Mouse (Mus musculus) thymus, adult 18-20 months (tissue): Measurements from ENCODE around the gene Prpf8.
A peak's percentile ranks its signal among the peaks of the same experiment; 100 is the strongest.

Experiments
- DNase-seq, 2 experiments: peaks; one replicate each; pipeline ENCODE4 v3.0.0; 2022; ENCODE audit warnings: mixed read lengths in 2 of 2

The Prpf8 gene

DNA sequence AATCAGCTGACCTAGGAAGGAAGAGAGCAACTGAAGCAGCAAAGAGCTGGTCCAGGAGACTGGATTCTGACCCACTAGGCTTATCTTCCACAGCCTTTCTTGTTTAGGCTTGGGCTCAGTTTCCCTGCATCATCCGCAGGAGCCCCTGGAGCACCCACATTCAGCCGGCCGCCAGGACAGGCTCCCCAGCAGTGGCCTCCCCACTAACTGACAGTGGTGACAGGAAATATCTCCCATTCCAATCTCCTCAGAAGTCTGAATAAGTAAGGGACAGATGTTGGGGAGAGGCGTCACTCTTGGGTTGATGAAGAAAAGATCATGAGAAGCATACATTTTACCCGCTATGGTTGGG lies 26.9 kb upstream of the Prpf8 start:
- DNase-seq, result no peak

DNA sequence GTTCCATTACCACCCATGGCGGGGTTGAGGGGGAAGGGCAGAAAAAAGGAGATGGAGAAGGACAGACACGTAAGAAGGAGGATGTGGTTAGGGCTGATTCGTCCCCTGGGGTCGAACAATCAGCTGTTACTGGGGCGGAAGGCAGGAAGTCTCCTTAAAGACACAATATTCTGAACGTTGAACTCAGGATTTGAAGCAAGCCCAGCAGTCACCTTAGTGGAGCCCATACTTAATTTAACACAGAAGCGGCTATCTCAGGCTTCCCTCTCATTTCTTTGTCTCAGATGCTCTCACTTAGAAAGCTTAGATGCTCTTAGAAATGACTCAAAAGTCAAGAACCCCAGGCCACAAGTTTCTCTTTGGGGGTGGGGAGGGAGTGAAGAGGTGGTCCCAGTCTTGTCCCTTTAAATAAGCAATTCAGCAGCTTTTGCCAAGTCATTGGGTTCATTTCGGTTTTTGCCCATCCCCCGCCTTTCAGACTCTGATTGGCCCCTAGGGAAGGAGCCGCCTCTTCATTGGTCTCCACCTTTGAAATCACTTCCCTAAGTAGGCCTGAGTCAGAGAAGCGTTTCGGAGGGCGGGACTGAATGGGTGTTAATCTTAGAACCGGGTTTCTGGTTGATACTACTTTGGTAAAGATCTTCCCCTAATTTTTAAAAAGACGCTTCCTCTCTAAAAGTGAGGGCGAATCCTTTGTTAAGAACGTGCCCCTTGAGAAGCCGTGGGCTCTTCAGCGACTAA lies 26.3 kb upstream of the Prpf8 start:
- peak; percentile 79 to 90 for DNase-seq

DNA sequence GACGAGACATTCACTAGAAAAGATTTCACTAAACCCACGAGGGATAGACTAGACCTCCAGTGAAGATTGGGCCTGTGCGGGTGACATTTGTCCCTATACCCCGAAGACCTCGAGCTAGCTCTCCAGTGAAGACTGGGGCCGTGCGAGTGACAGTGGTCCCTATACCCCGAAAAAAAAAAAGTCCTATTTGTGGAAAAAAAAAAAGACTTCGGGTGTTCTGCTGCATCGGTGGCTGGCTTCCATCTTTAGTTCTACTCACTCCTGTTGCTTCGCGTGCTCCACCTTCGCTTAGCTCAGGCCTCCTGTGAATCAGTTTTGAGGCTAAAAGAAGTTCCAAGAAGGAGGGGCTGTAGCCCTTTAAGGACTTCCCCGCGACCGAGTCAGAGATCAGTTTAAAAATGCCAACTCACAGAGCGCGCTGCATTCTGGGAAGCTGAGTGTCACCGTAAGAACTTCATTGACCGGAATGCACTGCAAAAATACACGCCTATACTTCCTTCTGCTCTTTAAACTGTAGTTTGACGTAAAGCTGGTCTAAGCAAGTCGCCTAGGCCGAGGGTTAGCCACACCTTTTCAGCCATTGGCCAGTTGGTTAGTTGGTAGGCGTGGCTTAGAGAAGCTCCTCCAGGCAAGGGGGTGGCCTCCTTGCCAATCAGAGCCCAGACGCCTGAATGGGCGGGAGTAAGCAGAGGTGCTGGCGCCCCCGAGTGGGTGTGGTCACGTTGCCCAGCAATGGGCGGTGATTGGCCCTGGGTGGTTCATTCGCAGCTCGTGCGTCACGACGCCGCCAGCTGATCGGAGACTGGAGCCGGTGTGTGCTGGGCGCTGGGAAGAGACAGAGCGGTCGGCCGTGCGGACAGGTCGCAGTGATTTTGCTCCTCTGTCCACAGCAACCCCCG lies 25.5 kb upstream of the Prpf8 start, which contains the start of gene Tlcd2:
Gene Tlcd2 (plus strand): TSS at position 872 of the 899 bp plus-strand sequence.
- DNase-seq, result peak; percentile 100

DNA sequence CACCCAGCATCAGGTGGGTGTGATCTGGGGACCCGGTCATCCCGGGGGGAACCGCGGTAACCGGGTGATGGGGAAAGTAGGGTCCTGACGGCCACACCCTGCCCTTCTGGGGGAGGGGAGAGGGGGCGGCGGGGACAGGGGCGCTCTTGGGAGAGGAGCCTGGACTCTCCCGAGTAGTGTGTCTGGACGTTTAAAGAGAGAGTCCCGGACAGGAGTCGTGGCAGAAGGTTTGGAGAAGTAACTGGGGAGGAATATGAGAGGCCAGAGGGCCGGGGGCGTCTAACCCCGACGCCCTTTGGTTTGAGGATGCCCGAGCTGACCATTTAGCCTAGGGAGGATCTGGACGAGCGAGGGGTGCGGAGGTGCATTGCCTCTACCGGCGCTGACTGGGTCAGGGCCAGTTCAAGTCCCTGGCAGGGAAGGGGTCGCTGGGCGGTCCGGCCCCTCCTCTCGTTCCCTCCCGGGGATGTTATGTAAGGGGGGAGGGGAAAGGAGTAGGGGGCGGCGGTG lies 24.8 kb upstream of the Prpf8 start:
- peak in 1 of 2 experiments; percentile 37 for DNase-seq

DNA sequence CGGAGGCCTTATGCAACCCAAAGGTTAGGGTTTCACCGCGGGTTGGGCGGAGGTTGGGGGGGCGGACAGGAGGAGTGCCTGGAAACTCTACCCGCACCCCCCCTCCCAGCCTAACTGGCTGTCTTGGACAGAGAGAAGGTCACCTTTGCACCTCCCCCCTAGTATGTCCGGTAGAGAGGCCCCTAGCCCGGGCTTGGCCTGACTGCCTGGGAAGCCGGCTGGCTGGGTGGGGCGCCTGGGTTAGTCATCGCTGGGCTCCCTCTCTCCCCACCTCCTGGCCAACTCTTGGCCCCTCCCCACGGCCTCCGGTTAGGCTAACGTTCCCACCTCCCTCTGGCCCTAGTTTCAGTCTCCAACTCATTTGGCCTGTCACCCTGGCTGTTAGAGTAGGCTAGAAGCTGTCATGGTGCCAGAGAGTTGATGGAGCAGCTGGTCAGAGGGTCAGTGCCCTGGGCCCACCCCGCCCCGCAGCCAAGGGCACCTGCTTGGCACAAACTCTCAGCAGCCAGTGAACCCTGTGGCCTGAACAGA lies 24.3 kb upstream of the Prpf8 start:
- DNase-seq, result peak; percentile 53 to 62

DNA sequence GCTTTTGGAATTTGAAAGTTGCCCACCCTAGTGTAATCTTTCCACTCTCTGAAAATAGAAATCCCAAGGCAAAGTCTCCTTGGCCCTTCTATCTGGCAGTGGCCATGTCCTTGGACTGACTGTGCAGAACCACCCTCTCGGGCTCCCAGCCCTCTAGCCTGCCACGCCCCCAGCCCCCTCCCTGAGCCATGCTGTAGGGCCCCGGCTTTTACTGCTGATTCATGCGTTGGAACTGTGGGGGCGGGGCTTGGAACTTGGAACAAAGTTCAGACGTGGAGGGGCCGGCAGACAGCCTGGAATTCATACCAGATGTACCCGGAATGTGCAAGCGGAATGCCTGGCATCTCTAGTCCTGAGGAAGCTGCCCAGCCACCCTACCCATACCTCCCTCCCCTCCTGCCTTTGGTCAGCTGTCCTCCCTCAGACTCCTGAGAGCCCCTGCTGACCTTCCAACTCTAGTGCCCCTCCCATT lies 23.7 kb upstream of the Prpf8 start:
- DNase-seq, result peak in 1 of 2 experiments; percentile 57

DNA sequence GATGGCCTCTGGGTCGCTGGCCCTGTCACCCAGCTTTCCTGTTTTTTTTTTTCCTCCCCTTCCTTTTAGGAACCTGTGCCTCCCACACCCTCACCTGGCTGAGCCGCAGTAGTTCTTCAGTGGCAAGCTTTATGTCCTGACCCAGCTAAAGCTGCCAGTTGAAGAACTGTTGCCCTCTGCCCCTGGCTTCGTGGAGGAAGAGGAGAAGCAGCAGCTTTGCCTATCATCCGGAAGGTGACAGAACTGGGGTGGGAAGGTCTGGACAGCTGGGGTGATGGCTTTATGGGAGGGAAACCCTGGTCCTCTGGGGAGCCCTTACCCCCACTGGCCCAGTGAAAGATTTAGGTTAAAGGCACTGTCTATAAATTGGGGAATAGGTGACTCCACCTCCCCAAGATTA lies 23.0 kb upstream of the Prpf8 start:
- DNase-seq, result no peak

DNA sequence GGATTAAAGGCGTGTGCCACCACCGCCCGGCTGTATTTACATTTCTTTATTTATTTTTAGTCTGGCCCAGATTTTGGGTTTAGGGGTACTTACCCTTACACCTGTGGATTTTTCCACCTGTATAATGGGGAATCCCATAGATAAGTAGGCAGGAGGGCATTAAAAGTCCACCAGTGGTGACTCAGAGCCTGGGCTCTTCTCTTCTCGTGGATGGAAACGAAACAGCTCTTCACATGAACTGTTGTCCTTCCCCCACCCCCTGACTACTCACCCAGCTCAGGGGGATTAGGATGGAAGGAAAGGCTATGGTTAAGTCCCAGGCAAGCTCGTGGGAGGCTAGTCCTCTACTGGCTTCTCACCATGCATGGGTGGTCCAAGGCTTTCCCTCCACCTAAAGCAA lies 22.2 kb upstream of the Prpf8 start:
- DNase-seq, result no peak

DNA sequence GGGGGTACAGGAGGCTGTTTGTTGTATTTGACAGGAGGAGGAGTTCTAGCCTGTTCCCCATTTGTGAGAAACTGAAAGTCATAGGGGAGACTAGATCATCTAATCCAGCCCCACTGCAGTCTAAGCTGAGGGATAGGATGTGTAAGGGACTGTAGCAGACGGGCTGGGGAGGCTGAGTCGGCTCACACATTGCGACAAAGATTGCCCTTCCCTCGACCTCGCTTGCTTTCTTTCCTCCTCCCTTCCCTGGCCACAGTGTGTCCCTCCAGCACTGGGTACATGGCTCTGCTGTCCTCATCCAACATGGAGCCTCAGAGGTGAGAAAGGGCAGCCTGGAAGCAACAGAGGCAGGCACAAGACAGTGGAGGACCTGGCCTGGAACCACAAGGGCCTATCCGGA lies 21.6 kb upstream of the Prpf8 start:
- no peak for DNase-seq

DNA sequence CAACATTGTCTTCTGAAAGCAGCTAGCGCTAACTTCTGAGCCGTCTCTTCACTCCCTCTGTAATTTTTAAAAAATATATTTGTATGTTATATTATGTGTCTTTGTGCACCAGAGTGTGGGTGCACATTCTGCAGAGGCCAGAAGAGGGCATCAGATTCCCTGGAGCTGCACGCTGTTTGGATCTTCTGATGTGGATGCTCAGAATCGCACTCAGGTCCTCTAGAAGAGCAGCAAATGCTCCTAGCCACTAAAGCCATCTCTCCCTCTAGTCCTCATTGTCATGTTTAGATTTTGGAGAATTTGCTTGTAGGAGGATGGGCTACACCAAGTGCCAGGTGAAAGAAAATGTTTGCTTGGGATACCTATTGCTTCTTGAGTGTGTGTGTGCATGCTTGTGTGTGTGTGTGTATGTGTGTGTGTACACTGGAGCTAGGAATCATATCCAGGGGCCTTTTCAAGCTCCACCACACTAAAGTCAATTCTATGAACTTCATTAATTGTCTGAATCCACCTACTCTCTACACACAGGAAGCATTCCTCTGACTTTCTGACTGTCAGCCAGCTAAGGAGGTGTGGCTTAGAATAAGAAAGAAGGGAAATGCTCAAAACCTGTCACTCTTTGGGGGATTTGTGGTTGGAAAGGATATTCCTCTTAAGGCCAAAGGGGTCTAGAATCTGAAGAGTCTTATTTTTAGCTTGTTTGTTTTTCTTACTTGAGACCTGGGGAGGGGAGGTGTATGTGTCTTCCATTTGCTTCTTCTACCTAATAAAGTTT lies 19.7 kb upstream of the Prpf8 start:
- no peak for DNase-seq

DNA sequence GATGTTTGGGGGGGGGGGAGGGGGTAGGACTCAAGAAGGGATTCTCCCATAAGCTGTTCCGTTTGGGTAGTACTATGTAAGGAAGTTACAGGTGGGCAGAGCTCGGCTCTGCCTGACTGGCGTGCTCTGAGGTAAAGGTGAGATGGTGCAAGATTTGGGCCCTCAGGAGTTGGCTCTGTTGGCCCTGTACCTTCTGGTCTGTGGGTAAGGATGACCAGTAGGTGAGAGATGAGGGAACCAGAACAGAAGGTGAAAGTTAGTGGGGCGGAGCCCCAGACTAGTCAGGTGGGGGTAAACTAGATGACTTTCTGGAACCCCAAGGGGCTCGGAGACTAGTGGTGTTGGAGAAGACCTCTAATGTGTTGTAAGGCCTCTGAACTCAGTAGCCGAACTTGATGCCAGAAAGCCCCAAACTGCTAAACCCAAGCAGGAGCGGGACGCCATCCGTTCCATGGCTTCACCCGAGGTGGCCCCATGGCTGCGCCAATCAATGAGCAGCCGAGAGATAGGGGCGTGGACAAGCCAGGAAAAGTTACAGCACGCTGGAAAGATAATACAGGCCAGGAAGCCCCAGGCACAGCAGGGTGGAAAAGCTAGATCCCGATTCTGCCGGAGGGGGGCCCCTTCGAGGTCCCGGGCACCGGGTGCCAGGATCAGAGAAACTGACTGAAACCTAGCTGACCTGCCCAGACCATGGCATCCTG lies 19.0 kb upstream of the Prpf8 start:
- peak in 1 of 2 experiments; percentile 34 for DNase-seq

DNA sequence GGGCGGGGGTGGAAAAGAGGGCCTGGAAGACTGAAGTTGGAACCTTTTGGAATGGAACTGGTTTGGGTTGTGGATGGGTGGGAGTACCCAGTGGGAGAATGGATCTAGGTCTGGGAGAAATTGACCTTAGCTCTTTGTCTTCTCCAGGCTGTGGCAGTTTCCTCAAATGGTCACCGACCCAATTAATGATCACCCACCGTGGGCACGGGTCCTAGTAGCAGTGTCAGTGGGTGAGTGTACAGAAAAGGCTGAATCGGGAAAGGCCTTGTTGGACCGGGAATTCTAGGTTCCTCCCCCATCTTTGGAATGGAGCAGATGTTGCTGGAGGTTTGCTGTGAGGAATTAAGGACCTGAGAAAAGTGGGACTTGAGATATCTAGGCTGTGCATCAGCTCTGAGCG lies 18.2 kb upstream of the Prpf8 start:
- no peak for DNase-seq

DNA sequence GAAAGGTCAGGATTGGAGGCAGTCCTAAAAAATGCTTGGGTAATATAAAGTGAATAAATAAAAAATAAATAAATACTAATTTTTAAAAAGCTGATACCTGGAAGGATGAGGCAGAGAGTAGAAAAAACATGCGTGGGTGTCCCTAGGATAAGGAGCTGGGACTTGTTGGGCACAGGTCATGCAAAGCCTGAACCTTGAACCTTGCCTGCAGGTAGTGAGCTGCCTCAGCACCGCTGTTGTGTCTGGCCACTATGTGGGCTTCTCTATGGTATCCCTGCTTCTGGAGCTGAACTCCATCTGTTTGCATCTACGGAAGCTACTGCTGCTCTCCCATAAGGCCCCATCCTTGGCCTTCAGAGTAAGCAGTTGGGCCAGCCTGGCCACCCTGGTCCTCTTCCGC lies 17.4 kb upstream of the Prpf8 start:
- DNase-seq, result no peak

DNA sequence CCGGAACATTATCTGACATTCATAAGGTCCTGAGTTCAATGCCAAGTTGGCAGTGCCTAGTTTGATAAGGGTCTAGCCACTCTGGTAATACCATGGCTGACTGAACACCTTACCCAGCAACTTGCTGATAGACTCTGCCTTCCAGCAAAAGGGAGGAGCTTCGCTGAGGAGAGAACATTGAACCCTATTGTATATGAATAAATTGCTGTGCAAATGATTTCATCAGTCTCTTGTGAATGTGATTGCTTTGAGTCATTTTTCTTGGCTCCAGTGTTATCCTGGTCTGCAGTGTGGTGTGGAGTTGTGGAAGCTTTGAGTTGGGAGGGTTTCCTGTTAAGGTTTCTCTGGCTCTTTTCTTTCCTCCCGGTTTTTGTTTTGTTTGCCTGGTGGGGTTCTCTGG lies 15.9 kb upstream of the Prpf8 start:
- DNase-seq, result no peak

DNA sequence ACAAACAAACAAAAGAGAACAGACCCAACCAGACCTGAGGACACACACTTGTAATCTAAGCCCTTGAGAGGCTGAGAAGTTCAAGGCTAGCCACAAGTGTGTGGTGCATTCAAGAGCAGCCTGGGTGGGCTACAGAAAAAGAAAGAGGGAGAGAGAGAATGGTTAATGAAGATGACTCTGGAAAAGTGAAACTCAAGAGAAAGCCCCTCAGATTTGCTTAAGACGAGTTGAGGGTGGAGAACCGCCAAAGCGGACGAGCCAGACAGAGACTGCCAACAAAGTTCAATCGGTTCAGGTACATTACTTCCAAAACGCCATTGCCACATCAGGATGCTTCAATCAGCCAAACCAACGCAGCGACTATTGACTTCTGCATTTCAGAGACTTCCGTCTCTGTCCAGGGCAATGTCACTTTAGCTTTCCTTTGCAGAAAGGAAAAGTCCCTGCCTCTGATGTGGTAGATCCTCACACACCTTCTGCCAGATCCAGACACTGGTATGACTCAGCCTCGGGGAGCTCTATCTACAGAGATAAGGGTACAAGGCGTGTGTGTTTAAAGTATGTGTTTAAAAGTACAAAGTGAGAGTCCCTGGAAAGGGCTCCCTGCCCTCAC lies 14.0 kb upstream of the Prpf8 start:
- DNase-seq, result no peak

DNA sequence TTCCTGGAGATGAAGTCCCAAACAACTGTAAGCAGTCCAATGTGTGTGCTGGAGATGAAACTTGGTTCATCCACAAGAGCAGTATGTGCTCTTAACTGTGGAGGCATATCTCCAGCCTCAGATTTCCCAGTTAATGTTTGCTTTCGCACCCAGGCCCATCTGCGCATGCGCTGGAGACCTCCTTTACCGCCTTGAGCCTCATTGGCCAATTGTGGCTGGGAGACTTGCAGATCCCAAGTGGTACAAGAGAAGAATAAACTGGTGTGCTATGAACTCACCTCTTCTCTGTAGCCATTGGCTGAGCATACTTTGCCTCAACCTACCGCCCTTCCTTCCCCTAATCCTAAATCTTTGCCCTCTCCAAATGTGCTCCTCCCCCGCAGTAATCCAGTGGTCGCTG lies 13.2 kb upstream of the Prpf8 start:
- no peak for DNase-seq

DNA sequence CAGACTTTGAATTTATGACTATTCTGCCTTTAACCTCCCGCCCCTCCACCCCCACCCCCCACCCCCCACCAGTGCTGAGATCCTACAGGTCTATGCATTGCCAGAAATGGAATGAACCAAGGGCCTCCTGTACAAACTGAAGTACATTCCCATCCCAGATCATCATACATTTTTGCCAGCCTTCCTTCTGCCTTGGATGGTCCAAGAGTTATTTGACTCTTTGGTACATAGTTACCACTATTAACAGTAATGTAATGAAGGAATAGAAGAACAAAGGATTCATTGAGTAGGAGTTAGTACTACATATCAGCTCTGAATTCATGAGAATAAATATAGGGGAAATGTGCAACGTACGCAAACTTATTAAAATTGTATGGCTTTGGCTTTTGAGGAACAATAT lies 424 bp upstream of the Prpf8 start:
- no peak for DNase-seq

DNA sequence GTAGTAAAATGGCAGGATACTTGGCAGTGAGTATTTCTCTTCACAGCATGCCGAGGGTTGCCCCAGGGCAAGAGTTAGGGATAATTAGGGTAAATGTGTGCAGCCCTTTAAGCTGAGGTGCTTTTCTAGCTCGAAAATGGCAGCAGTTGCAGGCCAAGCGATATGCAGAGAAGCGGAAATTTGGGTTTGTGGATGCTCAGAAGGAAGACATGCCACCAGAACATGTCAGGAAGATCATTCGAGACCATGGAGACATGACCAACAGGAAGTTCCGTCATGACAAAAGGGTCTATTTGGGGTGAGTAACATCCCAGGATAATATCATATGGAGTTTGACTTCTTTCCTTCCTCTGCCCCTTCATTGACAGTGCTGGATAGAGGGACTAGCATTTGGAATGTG lies 880 bp downstream of the Prpf8 start:
- no peak for DNase-seq

DNA sequence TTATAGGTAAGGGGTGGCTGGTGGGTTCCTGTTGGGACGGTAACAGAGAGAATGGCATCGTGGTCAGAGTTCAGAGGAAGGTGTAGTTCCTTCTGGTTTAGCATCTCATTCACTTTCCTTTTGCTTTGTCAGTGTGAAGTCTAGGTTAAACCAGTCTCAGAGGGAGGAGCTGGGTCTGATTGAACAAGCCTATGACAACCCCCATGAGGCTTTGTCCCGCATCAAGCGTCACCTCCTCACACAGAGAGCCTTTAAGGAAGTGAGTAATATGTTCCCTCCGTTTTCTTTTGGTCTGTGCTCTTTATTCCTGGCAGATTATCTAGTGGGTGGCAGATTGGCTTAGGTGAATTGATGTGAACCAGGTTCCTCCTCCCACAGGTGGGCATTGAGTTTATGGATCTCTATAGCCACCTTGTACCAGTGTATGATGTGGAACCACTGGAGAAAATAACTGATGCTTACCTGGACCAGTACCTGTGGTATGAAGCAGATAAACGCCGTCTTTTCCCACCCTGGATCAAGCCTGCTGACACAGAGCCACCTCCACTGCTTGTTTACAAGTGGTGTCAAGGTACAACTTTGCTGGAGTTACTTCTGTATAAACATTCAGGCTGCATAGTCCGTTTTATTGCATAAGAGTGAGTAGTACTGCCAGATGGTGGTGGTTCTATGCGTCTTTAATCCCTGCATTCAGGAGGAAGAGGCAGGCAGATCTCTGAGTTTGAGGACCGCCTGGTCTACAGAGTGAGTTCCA lies 7.9 kb downstream of the Prpf8 start:
- no peak for DNase-seq

DNA sequence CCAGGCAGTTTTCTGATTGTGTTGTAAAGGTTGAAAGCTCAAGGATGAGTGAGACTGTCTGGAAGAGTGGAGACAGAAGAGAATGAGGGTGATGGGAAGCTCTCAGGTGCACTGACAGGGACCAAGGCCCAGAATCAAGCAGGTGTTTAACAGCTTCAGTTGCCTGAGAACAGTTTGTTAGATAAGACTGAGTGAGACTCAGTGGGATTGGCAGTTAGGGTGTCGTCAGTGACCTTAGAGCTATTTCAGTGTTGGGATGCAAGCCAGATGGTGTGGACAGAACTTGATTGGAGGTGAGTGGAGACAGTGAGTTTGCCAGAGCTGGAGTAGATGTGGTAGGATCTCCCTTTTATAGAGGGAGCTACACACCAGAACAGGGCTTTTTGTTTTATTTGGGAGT lies 11.5 kb downstream of the Prpf8 start:
- no peak for DNase-seq

DNA sequence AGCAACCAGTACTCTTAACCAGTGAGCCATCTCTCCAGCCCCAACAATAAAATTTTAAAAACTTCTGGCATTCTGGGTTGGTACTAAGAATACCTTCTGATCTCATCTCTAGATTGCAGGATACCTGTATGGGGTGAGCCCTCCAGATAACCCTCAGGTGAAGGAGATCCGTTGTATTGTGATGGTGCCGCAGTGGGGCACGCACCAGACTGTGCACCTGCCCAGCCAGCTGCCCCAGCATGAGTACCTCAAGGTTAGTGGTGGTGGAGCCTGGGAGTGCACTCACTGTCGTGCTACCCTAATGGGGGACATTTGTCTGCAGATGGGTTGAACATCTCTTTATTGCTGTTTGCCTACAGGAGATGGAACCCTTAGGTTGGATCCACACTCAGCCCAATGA lies 21.5 kb downstream of the Prpf8 start:
- no peak for DNase-seq
